Mouse (Mus musculus) bone marrow macrophage, adult 2 months (primary cell): ENCODE measurements around the gene Gm20532. TPM values are rescaled to one million over a fixed set of nuclear protein-coding genes. Genes with fewer than 3 reads are reported as not detected.
A peak's percentile ranks its signal among the peaks of the same experiment; 100 is the strongest.

Experiments used
- H3K27ac ChIP-seq: 2 replicates; pipeline ENCODE4 v1.5.1; 2012; ENCODE audit warnings: low read depth, low read length; ENCODE audit not compliant: insufficient read depth
- H3K4me1 ChIP-seq: 2 replicates; pipeline ENCODE4 v1.6.1; 2012; ENCODE audit warnings: low read length; ENCODE audit not compliant: control insufficient read depth, insufficient read depth
- H3K4me3 ChIP-seq: 2 replicates; pipeline ENCODE4 v1.5.1; 2012; ENCODE audit warnings: mild to moderate bottlenecking, low read length, moderate library complexity; ENCODE audit not compliant: insufficient read depth
- CTCF ChIP-seq: IDR thresholded peaks from 2 replicates; pipeline ENCODE4 v1.5.1; 2012; ENCODE audit warnings: low read depth, mild to moderate bottlenecking, low read length, moderate library complexity
- POLR2A ChIP-seq: IDR thresholded peaks from 2 replicates; pipeline ENCODE4 v1.6.1; 2012; ENCODE audit warnings: mild to moderate bottlenecking, low read depth, low read length, borderline replicate concordance
- polyA plus RNA-seq: library from polyadenylated mRNA; stranded (reverse); fragments of >200 nt; gene quantifications from 2 replicates; pipeline ENCODE4 v1.2.4, GENCODE M21; 2012; ENCODE audit not compliant: missing spikeins, insufficient read depth, insufficient read length

Gm20532 gene
- polyA plus RNA-seq, 1 experiment, result not detected

GRCm38 (mm10) chr2:26602631-26603030, 16.2 kb downstream of the Gm20532 start:
- H3K27ac ChIP-seq, result no peak overlapping the region
- TF ChIP-seq CTCF (no peak), POLR2A (no peak)
- peaks cover 28% of the 10 kb centered on the region for H3K4me1 ChIP-seq
- peak overlapping the region; percentile 96; the same call in 1 of the 2 replicates for H3K4me3 ChIP-seq

GRCm38 (mm10) chr2:26603159-26603558, 16.7 kb downstream of the Gm20532 start:
- Histone ChIP-seq H3K4me1 (peaks cover 23% of the 10 kb centered on the region), H3K27ac (peak overlapping the region; percentile 80; the same call in 1 of the 2 replicates), H3K4me3 (peak overlapping the region; percentile 96)
- TF ChIP-seq POLR2A (no peak), CTCF (no peak)

GRCm38 (mm10) chr2:26603720-26604671, 17.6 kb downstream of the Gm20532 start, which contains the start of gene Agpat2:
TSS of gene Agpat2 (minus strand) at chr2:26604417.
- peak within 1 kb of the TSS; percentile 96 for H3K4me3 ChIP-seq
- peak within 1 kb of the TSS; percentile 80 for H3K27ac ChIP-seq
- no peak for TF ChIP-seq POLR2A
- TF ChIP-seq CTCF, result no peak
- H3K4me1 ChIP-seq, result peaks cover 16% of the 10 kb centered on the region

GRCm38 (mm10) chr2:26605331-26605730, 18.9 kb downstream of the Gm20532 start:
- Histone ChIP-seq H3K4me3 (no peak overlapping the region), H3K27ac (no peak overlapping the region), H3K4me1 (peaks cover 5% of the 10 kb centered on the region; the same call in 1 of the 2 replicates)
- no peak for TF ChIP-seq POLR2A
- TF ChIP-seq CTCF, result no peak

- H3K27ac ChIP-seq, result no peak overlapping the region
- H3K4me1 ChIP-seq, result peaks cover 5% of the 10 kb centered on the region; the same call in 1 of the 2 replicates
- no peak overlapping the region for H3K4me3 ChIP-seq
- no peak for TF ChIP-seq POLR2A
Measured at GRCm38 (mm10) chr2:26606579-26606978, 20.1 kb downstream of the Gm20532 start.

- TF ChIP-seq POLR2A, result no peak
- TF ChIP-seq CTCF, result no peak
- no peak overlapping the region for H3K27ac ChIP-seq
- no peak overlapping the region for H3K4me3 ChIP-seq
- peaks cover 5% of the 10 kb centered on the region; the same call in 1 of the 2 replicates for H3K4me1 ChIP-seq
Measured at GRCm38 (mm10) chr2:26607056-26607910, 20.8 kb downstream of the Gm20532 start.

- peaks cover 3% of the 10 kb centered on the region; the same call in 1 of the 2 replicates for H3K4me1 ChIP-seq
- TF ChIP-seq CTCF (no peak), POLR2A (no peak)
- H3K27ac ChIP-seq, result no peak overlapping the region
- H3K4me3 ChIP-seq, result no peak overlapping the region
Measured at GRCm38 (mm10) chr2:26608781-26609180, 22.3 kb downstream of the Gm20532 start.

- no peak overlapping the region for H3K4me3 ChIP-seq
- peaks cover 3% of the 10 kb centered on the region; the same call in 1 of the 2 replicates for H3K4me1 ChIP-seq
- TF ChIP-seq POLR2A (no peak), CTCF (no peak)
- no peak overlapping the region for H3K27ac ChIP-seq
Measured at GRCm38 (mm10) chr2:26609261-26609661, 22.8 kb downstream of the Gm20532 start.

GRCm38 (mm10) chr2:26610526-26610925, 24.1 kb downstream of the Gm20532 start:
- Histone ChIP-seq H3K27ac (no peak overlapping the region), H3K4me1 (no peaks in the 10 kb centered on the region), H3K4me3 (no peak overlapping the region)
- TF ChIP-seq CTCF (no peak), POLR2A (no peak)
